Mouse (Mus musculus): Measurements from ENCODE around the gene Ercc6. TPM values are rescaled to one million over a fixed set of nuclear protein-coding genes. Genes with fewer than 3 reads are reported as not detected.

Gene Ercc6
- 10 to 100 TPM in 1 of 2 experiments, 1 to 10 TPM in 1; 10.0 to 13.6 TPM for total RNA-seq (2021)
- long read RNA-seq, experiment 1, partial matches to known transcripts: 0 of 1 reads
- long read RNA-seq, experiment 1, other reads (novel, unspliced or antisense): 1 of 1 reads
- long read RNA-seq, experiment 2, partial matches to known transcripts: 0 of 5 reads
- long read RNA-seq, experiment 2, other reads (novel, unspliced or antisense): 5 of 5 reads

- DNase-seq (ENCODE audit: low spot score in 2 of 2): peak; percentile 89 to 95
These were observed at the start of gene Ercc6 for GRCm38 (mm10) chr14:32513336-32514032. Gene Ercc6 (plus strand): TSS chr14:32513521.

GRCm38 (mm10) chr14:32464601-32465505 lies 48.5 kb upstream of the Ercc6 start, which contains the start of gene Slc18a3:
Gene Slc18a3 (minus strand): TSS chr14:32464850.
- no peak for DNase-seq (ENCODE audit: low spot score in 2 of 2)

DNA sequence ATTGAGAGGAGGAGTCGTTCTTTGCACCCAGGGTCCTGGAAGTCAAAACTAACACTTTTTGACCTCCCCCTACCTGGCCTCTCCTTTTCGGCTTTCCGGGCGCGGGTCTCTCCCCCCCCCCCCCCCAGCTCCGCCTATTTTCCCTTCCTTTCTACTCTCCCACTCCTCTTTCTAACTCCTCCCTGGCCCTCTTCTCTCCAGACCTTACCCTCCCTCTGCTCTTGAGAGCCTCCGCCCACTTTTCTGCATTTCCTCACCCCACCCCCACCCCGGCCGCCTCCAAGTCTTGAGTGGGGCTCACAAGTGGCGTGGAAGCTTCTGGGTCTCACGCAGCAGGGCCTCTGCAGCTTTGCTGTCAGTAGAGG lies 47.8 kb upstream of the Ercc6 start:
- no peak for DNase-seq (ENCODE audit: low spot score in 2 of 2)

GRCm38 (mm10) chr14:32465889-32466288 lies 47.4 kb upstream of the Ercc6 start, which contains the start of gene Chat:
Gene Chat (minus strand): TSS chr14:32465989.
- no peak for DNase-seq (ENCODE audit: low spot score in 2 of 2)

DNA sequence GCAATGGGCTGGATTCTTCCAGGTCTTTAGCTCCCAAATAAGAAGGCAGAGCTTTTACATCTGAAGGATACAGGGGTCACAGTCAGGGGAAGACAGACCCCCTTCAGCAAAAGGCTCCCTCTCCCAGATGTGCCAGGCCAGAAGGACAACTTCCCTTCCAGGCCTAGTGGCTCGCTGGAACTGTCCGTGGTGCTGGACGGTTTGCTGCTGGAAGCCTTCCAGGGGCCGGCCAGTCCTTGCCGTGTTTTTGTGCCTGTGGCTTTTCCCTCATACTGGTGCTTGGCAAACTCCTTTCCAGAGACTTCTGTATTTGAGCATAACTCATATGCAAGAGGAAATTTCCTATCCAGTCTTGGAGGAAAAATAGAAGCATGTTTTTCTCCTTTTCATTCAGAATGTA lies 45.7 kb upstream of the Ercc6 start:
- peak; percentile 43 to 66 for DNase-seq (ENCODE audit: low spot score in 2 of 2)

DNA sequence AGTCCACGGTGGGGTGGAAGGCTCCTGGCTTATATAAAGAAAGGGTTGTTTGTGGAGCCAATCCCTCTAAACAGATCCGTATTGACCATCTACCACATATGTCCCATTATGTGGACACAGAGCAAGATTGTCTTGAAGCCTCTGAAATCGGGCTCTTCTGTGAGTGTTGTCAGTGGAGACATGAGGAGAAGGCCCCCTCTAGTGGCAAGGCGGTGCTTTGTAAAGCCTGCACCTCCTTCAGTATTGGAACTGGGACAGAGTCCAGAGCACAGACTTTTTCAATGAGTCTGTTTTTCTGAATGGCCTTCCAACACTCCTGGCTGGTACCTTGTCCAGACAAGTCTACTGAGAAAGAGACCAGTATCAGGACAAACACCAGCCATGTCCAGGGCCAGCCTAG lies 40.3 kb upstream of the Ercc6 start:
- peak in 1 of 2 experiments; percentile 41 for DNase-seq (ENCODE audit: low spot score in 2 of 2)

DNA sequence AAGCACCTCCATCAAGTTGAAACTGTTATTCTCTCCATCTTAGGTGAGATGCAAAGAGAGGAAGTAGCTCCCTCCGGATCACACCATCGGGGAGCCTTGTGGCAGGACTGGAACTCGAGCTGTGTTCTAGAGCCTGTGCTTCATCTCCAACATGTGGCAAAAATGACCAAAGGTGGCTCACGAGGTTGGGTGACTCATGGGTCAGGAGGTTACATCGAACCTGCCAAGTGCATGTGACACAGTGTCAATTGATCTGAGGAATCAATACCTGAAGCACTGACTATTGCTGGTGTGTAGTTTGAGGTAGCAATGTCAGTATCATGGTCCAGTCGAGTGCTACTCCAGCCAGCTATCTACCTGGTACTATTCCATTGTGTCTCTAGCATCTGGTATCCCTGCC lies 36.8 kb upstream of the Ercc6 start:
- no peak for DNase-seq (ENCODE audit: low spot score in 2 of 2)

DNA sequence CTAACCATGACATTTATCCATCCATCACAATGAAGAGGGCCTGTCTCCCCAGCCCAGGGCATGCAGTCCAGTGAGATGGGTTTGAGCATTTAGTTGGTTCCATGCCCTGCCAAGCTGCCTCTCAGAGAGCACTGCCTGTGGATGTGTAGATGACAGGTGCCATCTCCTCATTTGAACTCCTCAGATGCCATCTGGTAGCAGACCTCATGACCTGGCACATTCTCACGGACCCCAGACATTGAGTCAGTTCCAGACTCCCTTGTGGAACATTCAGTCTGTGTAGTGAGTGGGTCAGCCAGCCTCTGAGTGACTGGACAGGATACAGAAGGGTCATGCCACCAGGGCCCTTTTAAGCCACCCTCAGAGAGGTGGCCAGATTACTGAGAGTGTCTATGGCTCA lies 35.7 kb upstream of the Ercc6 start:
- DNase-seq (ENCODE audit: low spot score in 2 of 2): no peak

GRCm38 (mm10) chr14:32482061-32482460 lies 31.3 kb upstream of the Ercc6 start:
- DNase-seq (ENCODE audit: low spot score in 2 of 2): no peak

GRCm38 (mm10) chr14:32492521-32492920 lies 20.8 kb upstream of the Ercc6 start:
- no peak for DNase-seq (ENCODE audit: low spot score in 2 of 2)

DNA sequence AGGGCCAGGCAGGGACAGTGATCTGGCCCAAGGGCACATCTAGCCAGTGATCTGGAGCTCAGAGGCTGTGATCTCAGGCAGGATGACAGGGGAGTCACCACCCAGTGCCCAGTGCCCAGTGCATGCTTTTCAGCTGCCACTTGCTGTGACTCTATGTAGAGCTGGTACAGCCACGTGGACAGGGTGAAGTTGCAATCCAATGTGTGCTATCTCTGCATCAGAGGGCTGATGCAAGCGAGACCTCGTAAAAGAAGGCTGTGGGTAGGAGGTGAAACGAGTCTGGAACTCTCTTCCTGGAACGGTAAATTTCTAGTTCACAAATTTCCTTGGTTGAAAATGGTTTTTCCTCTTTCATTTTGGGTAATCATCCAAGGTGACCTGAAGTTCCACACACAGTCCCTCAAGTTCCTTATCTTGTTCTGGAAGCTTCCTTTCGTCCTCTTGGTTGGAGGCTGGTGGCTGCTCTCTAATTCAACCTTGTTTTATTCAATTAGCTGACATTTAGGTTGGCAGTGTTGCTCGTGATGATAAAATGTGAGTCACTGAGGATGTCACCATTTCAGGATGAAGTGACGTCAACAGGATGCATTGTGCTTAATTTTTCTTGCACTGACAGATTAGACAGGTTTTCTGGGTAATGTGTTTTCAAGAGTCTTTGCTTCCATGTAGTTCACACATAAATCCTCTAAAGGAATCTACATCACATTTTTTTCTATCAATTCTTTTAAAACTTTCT lies 17.0 kb upstream of the Ercc6 start:
- DNase-seq (ENCODE audit: low spot score in 2 of 2): no peak

DNA sequence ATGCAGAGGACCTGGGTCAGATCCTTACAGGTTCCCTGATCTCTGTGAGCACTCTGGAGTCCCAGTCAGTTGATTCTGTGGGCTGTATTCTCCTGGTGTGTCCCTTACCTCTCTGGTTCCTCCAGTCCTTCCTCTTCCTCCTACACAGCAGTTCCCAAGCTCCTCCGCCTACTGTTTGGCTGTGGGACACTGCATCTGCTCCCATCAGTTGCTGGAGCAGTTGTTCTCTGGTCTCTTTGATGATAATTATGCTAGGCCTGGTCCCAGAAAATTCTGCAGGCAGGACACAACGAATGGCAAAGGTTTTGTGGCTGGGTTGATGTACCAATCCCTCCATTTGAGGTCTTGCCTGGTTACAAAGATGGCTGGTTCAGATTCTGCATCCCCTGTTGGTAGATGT lies 12.0 kb upstream of the Ercc6 start:
- no peak for DNase-seq (ENCODE audit: low spot score in 2 of 2)

DNA sequence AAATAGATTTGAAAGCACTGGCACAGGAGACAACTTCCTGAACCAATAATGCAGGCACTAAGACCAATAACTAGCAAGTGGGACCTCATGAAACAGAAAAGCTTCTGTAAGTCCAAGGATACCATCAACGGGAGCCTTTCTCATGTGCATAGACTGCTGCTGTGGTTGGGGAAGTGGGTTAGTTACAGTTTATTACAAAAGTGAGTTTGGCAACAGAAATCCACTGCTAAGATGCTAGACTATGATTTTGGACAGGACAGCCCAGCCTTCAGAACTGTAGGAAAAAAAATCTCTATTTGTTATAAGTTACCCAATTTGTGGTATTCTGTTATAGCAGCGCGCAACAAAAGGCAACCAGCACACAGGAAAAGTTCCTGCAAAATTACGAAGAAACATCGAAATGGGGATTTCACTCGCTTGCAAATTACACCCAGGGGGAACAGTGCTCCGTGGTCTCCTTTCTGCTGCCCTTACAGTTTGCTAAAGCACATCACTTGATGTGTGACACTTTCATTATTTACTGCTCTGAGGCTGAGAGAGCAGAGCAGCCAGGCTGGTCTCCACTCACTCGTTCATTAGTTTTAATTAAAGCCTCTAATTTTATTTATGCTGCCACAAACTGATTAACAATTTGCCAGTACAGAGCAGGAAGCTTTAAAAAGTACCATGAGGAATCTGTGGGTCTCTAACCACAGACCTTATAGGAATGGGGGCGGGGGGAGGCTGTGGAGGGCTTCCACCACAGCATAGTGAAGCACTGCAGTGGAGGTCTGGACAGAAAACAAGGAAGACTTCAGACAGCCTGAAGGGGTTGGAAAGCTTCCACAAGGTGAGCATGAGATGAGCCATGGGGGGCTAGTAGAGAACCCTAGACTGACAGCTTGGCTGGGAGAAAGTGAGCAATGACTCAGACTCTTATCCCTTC lies 10.3 kb upstream of the Ercc6 start:
- DNase-seq (ENCODE audit: low spot score in 2 of 2): no peak

DNA sequence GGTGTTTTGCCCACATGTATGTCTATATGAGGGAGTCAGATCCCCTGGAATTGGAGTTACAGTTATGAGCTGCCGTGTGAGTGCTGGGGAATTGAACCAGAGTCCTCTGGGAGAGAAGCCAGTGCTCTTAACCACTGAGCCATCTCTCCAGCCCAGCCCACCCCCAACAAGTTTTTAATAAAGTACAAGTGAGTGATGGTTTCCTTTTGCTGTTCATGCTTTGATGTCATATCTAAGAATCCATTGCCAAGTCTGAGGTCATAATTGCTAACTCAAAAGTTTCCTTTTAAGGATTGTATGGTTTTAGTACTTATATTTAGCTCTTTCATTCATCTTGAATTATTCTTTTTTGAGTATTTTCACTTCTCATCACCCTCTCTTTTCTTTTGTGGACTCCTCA lies 9.4 kb upstream of the Ercc6 start:
- DNase-seq (ENCODE audit: low spot score in 2 of 2): no peak

DNA sequence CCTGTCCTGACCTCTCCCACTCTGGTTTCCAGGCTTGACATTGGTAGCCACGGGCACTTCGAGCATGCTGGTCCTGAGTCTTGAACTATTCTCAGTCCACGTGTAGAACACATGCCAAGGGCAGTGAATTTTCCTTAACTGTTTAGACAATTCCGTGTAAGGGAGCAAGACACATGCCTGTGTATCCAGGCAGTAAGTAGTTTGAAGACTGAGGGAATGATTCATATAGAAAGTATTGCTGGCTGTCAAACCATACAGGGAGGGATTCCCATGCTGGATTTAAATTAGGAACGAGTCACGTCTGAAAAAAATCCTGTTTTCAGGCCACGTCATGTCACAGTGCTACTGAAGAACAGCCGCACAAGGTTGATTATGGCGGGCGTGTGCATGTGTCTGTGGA lies 7.0 kb upstream of the Ercc6 start:
- DNase-seq (ENCODE audit: low spot score in 2 of 2): no peak

DNA sequence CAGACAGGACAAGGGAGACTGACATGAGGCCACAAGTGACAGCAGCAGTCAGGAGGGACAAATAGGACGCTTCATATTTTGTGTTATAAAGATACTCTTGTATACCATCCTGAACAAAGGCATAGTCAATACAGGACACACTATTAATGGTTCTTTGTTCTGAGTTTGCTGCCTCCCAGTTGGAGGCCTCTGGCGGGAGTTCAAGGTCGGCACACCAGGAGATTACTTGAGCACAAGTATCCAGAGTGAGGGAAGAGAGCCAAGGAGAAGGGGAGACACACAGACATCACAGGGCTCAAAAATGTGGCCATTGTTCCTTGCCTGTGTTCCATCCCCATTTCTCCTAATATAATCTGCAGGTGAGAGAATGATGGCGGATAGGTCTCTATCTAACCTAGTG lies 6.1 kb upstream of the Ercc6 start:
- no peak for DNase-seq (ENCODE audit: low spot score in 2 of 2)

DNA sequence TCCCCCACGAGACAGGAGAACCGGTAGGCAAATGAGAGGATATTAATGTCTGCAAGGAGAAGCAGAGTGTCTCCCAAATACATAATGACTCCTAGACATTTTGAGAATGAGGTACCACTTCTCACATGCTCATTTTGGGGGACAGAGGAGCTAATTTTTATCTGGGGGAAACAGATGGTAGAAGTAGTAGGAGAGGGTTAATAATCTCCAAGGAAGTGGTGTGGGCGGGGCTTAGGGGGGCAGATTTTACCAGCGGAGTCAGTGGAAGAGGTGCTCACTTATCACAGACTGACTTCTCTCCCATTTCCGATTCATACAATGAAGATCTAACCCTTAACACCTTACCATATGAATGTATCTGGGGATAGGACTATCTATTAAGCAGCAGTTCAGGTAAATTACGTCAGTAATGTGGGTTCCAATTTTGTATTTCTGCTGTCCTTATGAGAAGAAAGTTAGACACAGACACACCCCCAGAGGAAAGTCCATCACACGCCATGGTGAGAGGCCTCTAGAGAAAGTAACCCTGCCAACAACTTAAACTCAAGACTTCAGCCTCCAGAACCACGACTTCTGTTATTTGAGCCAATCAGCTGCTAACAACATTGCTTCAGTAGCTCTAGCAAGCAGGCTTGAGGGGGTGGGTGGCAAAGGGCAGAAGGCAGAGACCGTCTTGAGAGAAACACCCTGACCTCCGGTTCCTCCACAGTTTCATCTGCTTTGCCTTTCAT lies 5.1 kb upstream of the Ercc6 start:
- no peak for DNase-seq (ENCODE audit: low spot score in 2 of 2)

DNA sequence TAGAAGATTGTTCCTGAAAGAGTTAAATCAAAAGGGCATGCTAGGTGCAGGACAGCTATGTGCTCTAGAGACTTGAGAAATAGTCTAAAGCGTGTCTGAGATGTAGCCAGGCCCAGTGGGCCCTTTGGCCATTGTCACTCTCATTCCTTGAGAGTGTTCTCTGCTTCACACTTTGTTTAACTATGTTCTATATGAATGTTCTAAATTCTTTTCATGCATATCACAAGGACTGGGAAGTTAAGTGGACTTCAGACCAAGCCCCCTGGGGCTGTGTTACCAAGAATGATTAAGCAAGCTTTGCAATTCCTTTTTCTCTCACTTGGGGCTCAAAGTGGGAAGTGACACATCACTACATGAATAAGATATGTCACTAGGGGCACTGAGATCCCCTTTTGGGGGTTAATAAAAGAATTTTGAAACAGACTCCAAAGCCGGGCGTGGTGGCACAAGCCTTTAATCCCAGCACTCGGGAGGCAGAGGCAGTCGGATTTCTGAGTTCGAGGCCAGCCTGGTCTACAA lies 3.8 kb upstream of the Ercc6 start:
- DNase-seq (ENCODE audit: low spot score in 2 of 2): no peak

GRCm38 (mm10) chr14:32512912-32513311 lies 409 bp upstream of the Ercc6 start:
- no peak for DNase-seq (ENCODE audit: low spot score in 2 of 2)

Measured in gastrocnemius, postnatal 4 days (tissue).